Mouse (Mus musculus): ENCODE data around the gene Tnfsf11. TPM values are rescaled to one million over a fixed set of nuclear protein-coding genes. Genes with fewer than 3 reads are reported as not detected.
A peak's percentile ranks its signal among the peaks of the same experiment; 100 is the strongest.

The Tnfsf11 gene
- polyA plus RNA-seq, 1 experiment = 0.11 TPM

- H3K79me2 ChIP-seq (ENCODE audit: control insufficient read depth, insufficient read depth) = no peaks in the 10 kb centered on the region
- peak overlapping the region; percentile 35 for H3ac ChIP-seq (ENCODE audit: control insufficient read depth, insufficient read length, low read depth)
- H3K36me3 ChIP-seq (ENCODE audit: control insufficient read depth, insufficient read depth) = no peaks in the 10 kb centered on the region
- no peak for TF ChIP-seq CEBPB (IDR thresholded peaks at IDR 0.05; ENCODE audit: low read depth)
- peak; percentile 4 for TF ChIP-seq MYOD1 (IDR thresholded peaks at IDR 0.05; ENCODE audit: control insufficient read depth, insufficient read length, low read depth)
- no peak for TF ChIP-seq CTCF (IDR thresholded peaks at IDR 0.05; ENCODE audit: control insufficient read depth, insufficient read depth, insufficient read length)
- H3K27me3 ChIP-seq (ENCODE audit: control insufficient read depth, insufficient read depth, insufficient read length) = no peaks in the 10 kb centered on the region
- H3K4me3 ChIP-seq (ENCODE audit: insufficient read depth, poor library complexity, severe bottlenecking) = peak overlapping the region; percentile 8
- no peaks in the 10 kb centered on the region for H3K79me3 ChIP-seq (ENCODE audit: low read depth)
Observed at GRCm38 (mm10) chr14:78329765-78330451, 22.1 kb upstream of the Tnfsf11 start.

- Histone ChIP-seq H3K4me3 (ENCODE audit: insufficient read depth, poor library complexity, severe bottlenecking) (no peak overlapping the region), H3K79me2 (ENCODE audit: control insufficient read depth, insufficient read depth) (no peaks in the 10 kb centered on the region), H3K79me3 (ENCODE audit: low read depth) (no peaks in the 10 kb centered on the region), H3K36me3 (ENCODE audit: control insufficient read depth, insufficient read depth) (no peaks in the 10 kb centered on the region), H3ac (ENCODE audit: control insufficient read depth, insufficient read length, low read depth) (no peak overlapping the region), H3K27me3 (ENCODE audit: control insufficient read depth, insufficient read depth, insufficient read length) (no peaks in the 10 kb centered on the region)
- TF ChIP-seq MAX (IDR thresholded peaks at IDR 0.05) (no peak), CTCF (IDR thresholded peaks at IDR 0.05; ENCODE audit: control insufficient read depth, insufficient read depth, insufficient read length) (no peak), CEBPB (IDR thresholded peaks at IDR 0.05; ENCODE audit: low read depth) (no peak), MYOG (IDR thresholded peaks at IDR 0.05; ENCODE audit: control insufficient read depth, extremely low read depth, insufficient read length) (no peak), MYOD1 (IDR thresholded peaks at IDR 0.05; ENCODE audit: control insufficient read depth, insufficient read length, low read depth) (no peak)
Observed at GRCm38 (mm10) chr14:78323356-78323755, 15.5 kb upstream of the Tnfsf11 start.

DNA sequence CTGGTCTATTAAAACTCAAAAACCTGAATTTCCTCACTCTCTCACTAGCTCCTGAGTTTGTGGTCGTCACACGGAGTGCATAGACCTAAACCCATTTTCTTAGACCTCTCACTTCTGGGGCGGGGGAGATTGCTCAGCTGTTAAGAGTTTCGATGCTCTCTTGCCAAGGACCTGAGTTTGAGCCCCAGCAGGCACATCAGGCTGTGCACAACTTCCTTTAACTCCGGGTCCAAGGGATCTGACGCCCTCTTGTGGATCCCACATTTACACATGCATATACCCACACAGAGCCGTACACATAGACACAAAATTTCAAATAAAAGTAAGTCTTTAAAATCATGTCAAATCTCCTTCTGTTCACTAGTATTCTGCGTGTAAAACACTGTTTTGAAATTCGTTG is 15.1 kb upstream of the Tnfsf11 start:
- Histone ChIP-seq H3K27me3 (ENCODE audit: control insufficient read depth, insufficient read depth, insufficient read length) (no peaks in the 10 kb centered on the region), H3K36me3 (ENCODE audit: control insufficient read depth, insufficient read depth) (no peaks in the 10 kb centered on the region), H3K79me2 (ENCODE audit: control insufficient read depth, insufficient read depth) (no peaks in the 10 kb centered on the region), H3K4me3 (ENCODE audit: insufficient read depth, poor library complexity, severe bottlenecking) (no peak overlapping the region), H3K79me3 (ENCODE audit: low read depth) (no peaks in the 10 kb centered on the region), H3ac (ENCODE audit: control insufficient read depth, insufficient read length, low read depth) (no peak overlapping the region)
- TF ChIP-seq MYOG (IDR thresholded peaks at IDR 0.05; ENCODE audit: control insufficient read depth, extremely low read depth, insufficient read length) (no peak), MYOD1 (IDR thresholded peaks at IDR 0.05; ENCODE audit: control insufficient read depth, insufficient read length, low read depth) (no peak), FOSL1 (IDR thresholded peaks at IDR 0.05; ENCODE audit: insufficient read depth, low read length, poor library complexity, severe bottlenecking) (no peak), USF1 (IDR thresholded peaks at IDR 0.05; ENCODE audit: low read depth) (no peak), MAX (IDR thresholded peaks at IDR 0.05) (no peak), CEBPB (IDR thresholded peaks at IDR 0.05; ENCODE audit: low read depth) (no peak), CTCF (IDR thresholded peaks at IDR 0.05; ENCODE audit: control insufficient read depth, insufficient read depth, insufficient read length) (no peak)

- Histone ChIP-seq H3K4me3 (ENCODE audit: insufficient read depth, poor library complexity, severe bottlenecking) (no peak overlapping the region), H3K79me3 (ENCODE audit: low read depth) (no peaks in the 10 kb centered on the region), H3K27me3 (ENCODE audit: control insufficient read depth, insufficient read depth, insufficient read length) (no peaks in the 10 kb centered on the region), H3K36me3 (ENCODE audit: control insufficient read depth, insufficient read depth) (no peaks in the 10 kb centered on the region), H3K79me2 (ENCODE audit: control insufficient read depth, insufficient read depth) (no peaks in the 10 kb centered on the region), H3ac (ENCODE audit: control insufficient read depth, insufficient read length, low read depth) (no peak overlapping the region)
- no peak for TF ChIP-seq CEBPB (IDR thresholded peaks at IDR 0.05; ENCODE audit: low read depth)
- no peak for TF ChIP-seq MAX (IDR thresholded peaks at IDR 0.05)
- TF ChIP-seq CTCF (IDR thresholded peaks at IDR 0.05; ENCODE audit: control insufficient read depth, insufficient read depth, insufficient read length) = no peak
- no peak for TF ChIP-seq FOSL1 (IDR thresholded peaks at IDR 0.05; ENCODE audit: insufficient read depth, low read length, poor library complexity, severe bottlenecking)
- no peak for TF ChIP-seq USF1 (IDR thresholded peaks at IDR 0.05; ENCODE audit: low read depth)
- no peak for TF ChIP-seq MYOD1 (IDR thresholded peaks at IDR 0.05; ENCODE audit: control insufficient read depth, insufficient read length, low read depth)
- no peak for TF ChIP-seq MYOG (IDR thresholded peaks at IDR 0.05; ENCODE audit: control insufficient read depth, extremely low read depth, insufficient read length)
Observed at GRCm38 (mm10) chr14:78320248-78320647, 12.4 kb upstream of the Tnfsf11 start.

DNA sequence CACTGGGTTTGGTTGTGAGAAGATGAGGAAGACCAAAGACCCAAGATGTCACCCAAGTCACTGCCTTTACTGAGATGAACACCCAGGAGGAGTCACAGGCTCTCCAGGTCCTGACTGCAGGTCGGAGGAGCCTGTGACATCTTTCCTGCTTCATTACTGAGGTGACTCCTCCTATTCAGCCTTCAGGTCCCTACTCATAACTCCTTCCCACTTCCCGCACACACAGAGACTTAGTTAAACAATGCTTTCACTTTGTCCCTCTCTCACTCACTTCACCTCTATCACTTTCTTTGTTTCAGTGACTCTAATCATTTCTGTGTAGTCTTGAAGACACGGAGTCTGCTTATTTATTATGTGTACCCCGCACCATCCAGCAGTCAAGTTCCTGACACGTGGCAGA is 11.7 kb upstream of the Tnfsf11 start:
- Histone ChIP-seq H3K27me3 (ENCODE audit: control insufficient read depth, insufficient read depth, insufficient read length) (no peaks in the 10 kb centered on the region), H3K79me3 (ENCODE audit: low read depth) (no peaks in the 10 kb centered on the region), H3ac (ENCODE audit: control insufficient read depth, insufficient read length, low read depth) (no peak overlapping the region), H3K79me2 (ENCODE audit: control insufficient read depth, insufficient read depth) (no peaks in the 10 kb centered on the region), H3K4me3 (ENCODE audit: insufficient read depth, poor library complexity, severe bottlenecking) (no peak overlapping the region), H3K36me3 (ENCODE audit: control insufficient read depth, insufficient read depth) (no peaks in the 10 kb centered on the region)
- TF ChIP-seq USF1 (IDR thresholded peaks at IDR 0.05; ENCODE audit: low read depth) (no peak), CTCF (IDR thresholded peaks at IDR 0.05; ENCODE audit: control insufficient read depth, insufficient read depth, insufficient read length) (no peak)

- no peak for TF ChIP-seq MYOD1 (IDR thresholded peaks at IDR 0.05; ENCODE audit: control insufficient read depth, insufficient read length, low read depth)
- no peak for TF ChIP-seq CEBPB (IDR thresholded peaks at IDR 0.05; ENCODE audit: low read depth)
- no peak for TF ChIP-seq FOSL1 (IDR thresholded peaks at IDR 0.05; ENCODE audit: insufficient read depth, low read length, poor library complexity, severe bottlenecking)
- no peak for TF ChIP-seq MAX (IDR thresholded peaks at IDR 0.05)
- TF ChIP-seq USF1 (IDR thresholded peaks at IDR 0.05; ENCODE audit: low read depth) = no peak
- no peak for TF ChIP-seq MYOG (IDR thresholded peaks at IDR 0.05; ENCODE audit: control insufficient read depth, extremely low read depth, insufficient read length)
- TF ChIP-seq CTCF (IDR thresholded peaks at IDR 0.05; ENCODE audit: control insufficient read depth, insufficient read depth, insufficient read length) = no peak
- Histone ChIP-seq H3K36me3 (ENCODE audit: control insufficient read depth, insufficient read depth) (no peaks in the 10 kb centered on the region), H3K27me3 (ENCODE audit: control insufficient read depth, insufficient read depth, insufficient read length) (no peaks in the 10 kb centered on the region)
Observed at GRCm38 (mm10) chr14:78319000-78319399, 11.2 kb upstream of the Tnfsf11 start.

More at GRCm38 (mm10) chr14:78319000-78319399, 11.2 kb upstream of the Tnfsf11 start:
- no peak overlapping the region for H3K4me3 ChIP-seq (ENCODE audit: insufficient read depth, poor library complexity, severe bottlenecking)
- no peak overlapping the region for H3ac ChIP-seq (ENCODE audit: control insufficient read depth, insufficient read length, low read depth)
- no peaks in the 10 kb centered on the region for H3K79me3 ChIP-seq (ENCODE audit: low read depth)
- H3K79me2 ChIP-seq (ENCODE audit: control insufficient read depth, insufficient read depth) = no peaks in the 10 kb centered on the region
